In the genomic region with DNA sequence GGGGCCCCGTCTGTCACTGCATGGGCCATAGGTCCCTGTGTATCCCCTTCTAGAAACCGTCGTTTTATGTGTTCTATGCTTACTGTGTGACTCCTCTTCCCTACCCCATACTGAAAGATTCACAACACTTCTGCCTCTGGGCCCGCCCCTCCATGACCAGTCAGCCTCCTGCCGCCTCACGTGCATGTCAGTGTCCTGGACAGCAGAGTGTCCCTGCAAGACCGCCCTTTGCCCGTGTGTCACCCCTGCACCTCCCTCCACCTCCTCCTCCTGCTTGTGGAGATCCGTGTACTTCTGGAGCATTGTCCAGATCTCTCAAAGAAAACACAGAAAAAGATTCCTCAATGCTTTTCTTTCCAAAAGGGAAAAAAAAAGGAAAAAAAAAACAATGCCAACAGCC, we compare ENCODE assay signal across 21 mouse cellular contexts. TPM values are rescaled to one million over a fixed set of nuclear protein-coding genes. Genes with fewer than 3 reads are reported as not detected.
A peak's percentile ranks its signal among the peaks of the same experiment; 100 is the strongest.
DNase-seq lines count a peak whose midpoint lies in the region; ATAC-seq and TF ChIP-seq lines count a peak whose summit lies in the region.
"Had no signal": no experiment of that assay in that cellular context is flagged by ENCODE, and none has a peak within 500 bp of the region (broad histone marks: within the 10 kb centered on the region; RNA-seq: fewer than 3 reads in every experiment).

No protein-coding gene starts in this region.

- no peaks in the 10 kb centered on the region for H3K36me3 ChIP-seq in kidney, adult 2 months (ENCODE audit: control insufficient read depth, insufficient read depth, low read length)
- no peaks in the 10 kb centered on the region for H3K36me3 ChIP-seq in kidney, embryonic 14.5 days (ENCODE audit: control insufficient read depth, insufficient read depth, low read length)
- no peaks in the 10 kb centered on the region for H3K36me3 ChIP-seq in kidney, embryonic 16.5 days (ENCODE audit: insufficient read depth, low read length)
- H3K36me3 ChIP-seq: heart, embryonic 15.5 days had no signal

- H3K4me3 ChIP-seq in kidney, adult 2 months (ENCODE audit: insufficient read depth, low read depth, low read length): no peak overlapping the region
- no peak overlapping the region for H3K4me3 ChIP-seq in kidney, embryonic 14.5 days (ENCODE audit: low read length)
- H3K4me3 ChIP-seq in kidney, embryonic 16.5 days (ENCODE audit: low read length): no peak overlapping the region
- H3K4me3 ChIP-seq: forebrain, embryonic 13.5 days; heart, embryonic 15.5 days had no signal

- WGBS in kidney, adult 2 months: 65% methylated on average over 9 of the region's 9 CpGs
- 67% methylated on average over 9 of the region's 9 CpGs for WGBS in kidney, embryonic 14.5 days
- WGBS in kidney, embryonic 16.5 days: 68% methylated on average over 9 of the region's 9 CpGs

- peaks cover 23% of the 10 kb centered on the region for H3K4me1 ChIP-seq in kidney, adult 2 months (ENCODE audit: control insufficient read depth, insufficient read depth, low read length)
- H3K4me1 ChIP-seq in kidney, embryonic 14.5 days (ENCODE audit: control insufficient read depth, insufficient read depth, low read length): peaks cover 43% of the 10 kb centered on the region
- H3K4me1 ChIP-seq in kidney, embryonic 16.5 days (ENCODE audit: insufficient read depth, low read length): peaks cover 37% of the 10 kb centered on the region
- H3K4me1 ChIP-seq: forebrain, embryonic 13.5 days had no signal

- H3K4me2 ChIP-seq in kidney, embryonic 14.5 days (replicated peaks; ENCODE audit: low read depth, low read length): no peak overlapping the region
- H3K4me2 ChIP-seq in kidney, embryonic 16.5 days (replicated peaks; ENCODE audit: low read depth, low read length): no peak overlapping the region
- H3K4me2 ChIP-seq: forebrain, embryonic 13.5 days; heart, embryonic 11.5 days; heart, embryonic 15.5 days had no signal

- peak; percentile 71 for DNase-seq in kidney, adult 2 months
- no peak for DNase-seq in kidney, adult 11 months
- DNase-seq in kidney, postnatal 25 days: peak; percentile 43 to 81
- no peak for DNase-seq in spleen, postnatal 14 days (ENCODE audit: low spot score in 2 of 2)
- DNase-seq in heart, adult 9 months (ENCODE audit: low spot score in 2 of 2): no peak
- no peak for DNase-seq in right cerebral cortex, postnatal 36 days (ENCODE audit: low spot score in 2 of 2)
- DNase-seq: adrenal gland, adult 2 months; adrenal gland, postnatal 25 days; cerebellum, adult 18-20 months; cerebellum, adult 9-11 months; cerebellum, postnatal 36 days; forebrain, postnatal 0 days; gastrocnemius, postnatal 14 days; heart, postnatal 14 days had no signal

- no peaks in the 10 kb centered on the region for H3K9me3 ChIP-seq in kidney, embryonic 14.5 days (ENCODE audit: control insufficient read depth, low read length)
- no peaks in the 10 kb centered on the region for H3K9me3 ChIP-seq in kidney, embryonic 16.5 days (ENCODE audit: low read length)
- H3K9me3 ChIP-seq: forebrain, embryonic 13.5 days; heart, embryonic 15.5 days had no signal

- no peaks in the 10 kb centered on the region for H3K27me3 ChIP-seq in kidney, adult 2 months (replicated peaks; ENCODE audit: control insufficient read depth, insufficient read depth, low read length)
- H3K27me3 ChIP-seq in kidney, embryonic 14.5 days (ENCODE audit: control insufficient read depth, insufficient read depth, low read length): peaks cover 2% of the 10 kb centered on the region; the same call in 1 of the 2 replicates
- H3K27me3 ChIP-seq in kidney, embryonic 16.5 days (ENCODE audit: insufficient read depth, low read length): peaks cover 4% of the 10 kb centered on the region; the same call in 1 of the 2 replicates

- no peak overlapping the region for H3K9ac ChIP-seq in kidney, embryonic 14.5 days (ENCODE audit: low read depth, low read length)
- 0 out of 2 replicates have a peak overlapping the region, but pooled peaks have one; percentile 25 for H3K9ac ChIP-seq in kidney, embryonic 16.5 days (replicated peaks; ENCODE audit: low read length)
- H3K9ac ChIP-seq: forebrain, embryonic 13.5 days; forebrain, postnatal 0 days; heart, embryonic 15.5 days had no signal

- H3K27ac ChIP-seq in kidney, adult 2 months (ENCODE audit: insufficient read depth, low read depth, low read length): no peak overlapping the region
- H3K27ac ChIP-seq in kidney, embryonic 14.5 days (ENCODE audit: low read depth, low read length): peak overlapping the region; percentile 11; the same call in 1 of the 2 replicates
- peak overlapping the region; percentile 72 for H3K27ac ChIP-seq in kidney, embryonic 16.5 days (ENCODE audit: low read length)
- H3K27ac ChIP-seq: forebrain, embryonic 13.5 days; heart, embryonic 15.5 days had no signal

- ATAC-seq in kidney, embryonic 14.5 days (ENCODE audit: low FRiP score, low TSS enrichment): no peak
- ATAC-seq in kidney, embryonic 16.5 days (ENCODE audit: low FRiP score, low TSS enrichment): 0 out of 2 replicates have a peak, but pooled peaks have one; percentile 13
- ATAC-seq: forebrain, embryonic 13.5 days; forebrain, postnatal 0 days had no signal

- no peak for TF ChIP-seq POLR2A in kidney, adult 2 months (IDR thresholded peaks at IDR 0.05; ENCODE audit: low read depth, low read length)

- TF ChIP-seq CTCF in kidney, adult 2 months (conservative IDR thresholded peaks at IDR 0.05; ENCODE audit: insufficient read depth, insufficient read length, low read depth, low read length): no peak

RNA-seq across cellular contexts. Expression of gene Tbx2, which starts 10.7 kb away (rescaled TPM):
- polyA plus RNA-seq in kidney, adult 2 months (2012; rRNA removed): 58.5 and 66.9 TPM in 2 replicates
- polyA plus RNA-seq in kidney, embryonic 14.5 days (2014; fragmentation: Nextera tagmentation; extraction: Ambion mirVana): 18.2 and 19.8 TPM in 2 replicates
- 10.3 TPM in 2 replicates for polyA plus RNA-seq in kidney, embryonic 16.5 days (2015; fragmentation: Nextera tagmentation; extraction: Ambion mirVana)

RNA-seq across cellular contexts. Expression of gene Gm11444, which starts 28.5 kb away (rescaled TPM):
- polyA plus RNA-seq in kidney, adult 2 months (2012; rRNA removed): not detected in 2 replicates
- not detected in 2 replicates for polyA plus RNA-seq in kidney, embryonic 14.5 days (2014; fragmentation: Nextera tagmentation; extraction: Ambion mirVana)
- polyA plus RNA-seq in kidney, embryonic 16.5 days (2015; fragmentation: Nextera tagmentation; extraction: Ambion mirVana): not detected in 2 replicates
- polyA plus RNA-seq: adrenal gland, adult 2 months; embryonic facial prominence, embryonic 14.5 days; forebrain, embryonic 13.5 days; forebrain, postnatal 0 days; gonadal fat pad, adult 2 months; heart, embryonic 11.5 days; heart, embryonic 15.5 days had no signal

Comparison
In these comparisons a context has a peak if more than half of its experiments do, and no peak if none do; other contexts are left out.
1. DNase-seq: peak in kidney, adult 2 months (single experiment) and kidney, postnatal 25 days (2 of 2); none in kidney, adult 11 months (single experiment), spleen, postnatal 14 days (0 of 2), heart, adult 9 months (0 of 2) and right cerebral cortex, postnatal 36 days (0 of 2).